Mouse (Mus musculus): ENCODE measurements at regions not wholly inside any gene's neighbourhood (a gene's known extent, or its start where the extent isn't known, plus 50 kb on each side); places are given as distances from the start of the nearest gene placed in this dataset.

DNA sequence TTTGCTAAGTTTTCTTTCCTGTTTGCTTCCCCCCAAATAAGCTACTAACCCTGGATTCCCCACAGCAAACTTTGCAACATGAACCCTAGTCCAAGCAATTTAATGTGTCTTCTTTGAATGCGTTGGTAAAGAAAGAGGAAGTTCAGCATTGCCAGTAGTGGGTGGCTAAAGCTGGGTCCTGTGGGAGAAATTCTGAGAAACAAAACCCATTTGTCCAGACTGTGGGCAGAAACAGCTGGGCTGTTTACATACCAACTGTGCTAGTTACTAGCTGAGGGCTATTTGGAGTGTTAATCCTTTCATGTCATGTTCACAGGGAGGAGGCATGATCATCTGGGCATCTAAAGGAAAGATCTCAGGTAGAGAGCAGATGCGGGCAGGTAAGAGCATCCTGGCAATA lies 51.8 kb upstream of the 1190002N15Rik start:
- no peak for DNase-seq

DNA sequence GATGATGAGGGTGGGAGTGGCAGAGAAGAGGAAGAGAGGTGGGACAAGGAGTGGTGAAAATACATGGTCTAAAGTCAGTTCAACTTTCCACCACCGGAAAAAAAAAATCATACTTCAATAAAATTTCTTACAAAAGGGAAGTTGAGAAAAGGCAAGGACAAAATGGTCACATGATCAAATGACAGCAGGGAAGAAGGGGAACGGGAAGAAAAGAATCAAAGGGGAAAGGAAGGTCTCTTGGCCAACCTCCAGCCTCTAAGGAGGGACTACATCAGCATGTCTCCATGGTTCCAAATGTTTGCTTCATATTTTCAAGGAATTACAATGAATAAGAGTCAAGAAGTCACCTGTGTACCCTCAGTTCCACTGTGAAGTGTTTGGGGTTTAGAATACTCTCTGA lies 64.7 kb upstream of the Slc9a9 start:
- DNase-seq: no peak

DNA sequence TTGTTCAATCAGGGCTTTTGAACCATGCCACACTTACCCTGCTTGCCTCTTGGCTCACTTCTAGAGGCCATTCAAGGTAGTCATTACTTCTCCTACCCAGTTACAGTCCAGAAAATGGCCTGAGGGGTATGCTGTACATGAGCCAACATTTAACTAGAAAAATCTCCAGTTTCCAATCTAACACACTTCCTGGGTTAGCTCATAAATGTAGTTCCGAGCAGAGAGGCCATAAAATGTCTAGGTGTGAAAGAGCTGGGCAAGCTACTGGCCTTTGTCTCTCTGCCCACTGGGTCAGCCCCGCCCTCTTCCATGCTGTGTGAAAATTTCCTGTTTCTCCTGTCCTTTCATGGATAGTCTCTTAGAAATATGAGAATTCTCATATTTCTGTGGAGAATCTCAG lies 63.3 kb upstream of the Slc9a9 start:
- peak; percentile 35 for DNase-seq

DNA sequence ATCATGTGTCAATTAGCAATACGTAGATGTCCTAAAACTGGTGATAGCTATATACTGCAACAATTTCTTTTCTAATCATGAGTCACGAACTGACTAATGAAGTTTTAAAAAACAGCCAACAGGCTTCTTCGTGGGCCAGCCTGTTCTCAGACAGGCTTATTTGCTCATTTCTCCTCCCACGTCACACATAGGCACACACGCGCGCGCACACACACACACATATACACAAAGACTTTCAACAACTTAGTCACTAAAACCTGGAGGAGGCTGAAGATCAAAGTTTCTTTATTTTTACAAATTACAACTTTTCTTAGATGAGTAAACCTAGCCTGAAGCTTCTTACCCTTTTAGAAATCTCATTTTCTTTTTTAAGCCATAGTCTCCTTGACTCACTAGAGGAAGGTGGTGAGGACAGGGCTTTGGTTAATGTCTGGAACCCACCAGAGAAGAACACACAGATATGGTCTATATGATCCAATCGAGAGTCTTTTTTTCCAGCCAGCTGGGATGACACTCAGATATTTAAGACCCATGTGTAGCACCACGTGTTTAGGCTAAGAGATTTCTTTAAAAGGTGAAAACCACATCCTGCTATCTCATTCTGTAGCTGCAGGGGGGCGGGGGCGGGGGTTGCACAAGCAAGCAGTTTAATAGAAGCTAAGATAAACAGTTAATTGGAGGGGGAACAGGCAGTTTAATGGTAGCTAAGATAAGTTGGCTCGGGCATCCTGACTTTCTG lies 62.5 kb upstream of the Slc9a9 start:
- DNase-seq: no peak

DNA sequence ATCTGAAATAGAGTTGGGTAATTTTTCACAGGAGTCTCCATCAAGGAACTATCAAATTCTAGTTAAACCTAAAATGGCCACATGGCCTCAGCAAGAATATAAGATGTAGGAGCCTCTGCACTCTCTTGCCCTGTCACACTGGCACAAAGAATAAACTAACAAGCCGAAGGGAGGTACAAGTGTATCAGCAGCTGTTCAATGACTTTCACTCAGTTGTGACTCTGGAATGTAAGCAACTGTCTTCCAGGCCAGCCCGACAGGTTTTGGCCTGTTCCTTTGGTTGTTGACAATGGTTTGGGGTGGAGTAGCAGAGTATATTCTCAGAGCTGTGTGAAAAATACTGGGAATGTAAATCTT lies 62.0 kb upstream of the Slc9a9 start:
- DNase-seq: no peak

DNA sequence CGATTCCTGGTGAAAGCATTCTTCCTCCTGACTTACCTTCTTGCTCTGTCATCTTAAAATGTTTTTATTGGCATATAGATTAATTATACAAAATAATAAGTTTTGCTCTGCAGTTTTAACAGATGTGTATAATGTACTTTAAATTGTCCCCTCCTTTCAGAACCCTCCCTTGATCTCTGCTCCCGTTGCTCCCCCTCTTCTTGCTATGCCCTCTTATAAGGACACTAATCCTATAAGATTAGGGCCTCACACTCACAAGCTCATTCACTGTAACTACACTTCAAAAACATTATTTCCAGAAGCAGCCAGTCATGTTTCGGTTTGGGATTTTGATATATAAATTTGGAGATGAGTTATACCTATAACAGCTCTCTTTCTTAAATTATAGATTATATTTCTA lies 59.6 kb upstream of the Slc9a9 start:
- DNase-seq: no peak

DNA sequence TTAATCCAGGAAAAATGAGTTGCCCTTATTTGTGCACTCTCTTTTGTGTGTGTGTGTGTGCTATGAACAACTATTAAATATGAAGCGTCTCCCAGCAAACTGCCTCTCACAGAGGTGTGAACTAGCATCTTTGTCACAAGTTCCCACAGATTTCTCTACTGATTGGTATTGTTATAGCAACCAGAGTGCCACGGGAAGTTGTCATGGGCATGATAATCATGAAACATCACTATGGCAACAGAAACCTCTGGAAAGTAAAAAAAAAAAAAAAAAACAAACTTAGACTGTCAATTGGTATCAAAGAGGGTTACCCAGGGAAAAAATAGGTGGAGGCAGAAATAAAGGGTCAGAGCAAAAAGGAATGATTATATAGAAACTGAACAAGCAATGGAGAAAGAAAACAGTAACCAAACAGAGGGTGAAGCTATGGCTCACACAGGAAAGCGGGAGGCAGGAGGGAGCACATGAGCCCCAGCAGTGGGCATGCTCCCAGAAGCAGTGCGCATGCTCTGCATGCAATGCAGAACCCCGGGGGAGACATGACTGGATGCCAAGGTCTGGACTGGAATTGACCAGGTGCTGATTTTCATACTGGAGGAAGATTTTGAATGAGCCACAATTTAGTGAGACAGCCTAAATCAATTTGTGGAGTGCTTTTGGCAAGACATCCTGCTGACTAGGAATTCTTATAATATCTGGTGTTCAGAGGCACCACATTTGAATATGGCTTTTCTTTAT lies 58.9 kb upstream of the Slc9a9 start:
- DNase-seq: peak; percentile 15

DNA sequence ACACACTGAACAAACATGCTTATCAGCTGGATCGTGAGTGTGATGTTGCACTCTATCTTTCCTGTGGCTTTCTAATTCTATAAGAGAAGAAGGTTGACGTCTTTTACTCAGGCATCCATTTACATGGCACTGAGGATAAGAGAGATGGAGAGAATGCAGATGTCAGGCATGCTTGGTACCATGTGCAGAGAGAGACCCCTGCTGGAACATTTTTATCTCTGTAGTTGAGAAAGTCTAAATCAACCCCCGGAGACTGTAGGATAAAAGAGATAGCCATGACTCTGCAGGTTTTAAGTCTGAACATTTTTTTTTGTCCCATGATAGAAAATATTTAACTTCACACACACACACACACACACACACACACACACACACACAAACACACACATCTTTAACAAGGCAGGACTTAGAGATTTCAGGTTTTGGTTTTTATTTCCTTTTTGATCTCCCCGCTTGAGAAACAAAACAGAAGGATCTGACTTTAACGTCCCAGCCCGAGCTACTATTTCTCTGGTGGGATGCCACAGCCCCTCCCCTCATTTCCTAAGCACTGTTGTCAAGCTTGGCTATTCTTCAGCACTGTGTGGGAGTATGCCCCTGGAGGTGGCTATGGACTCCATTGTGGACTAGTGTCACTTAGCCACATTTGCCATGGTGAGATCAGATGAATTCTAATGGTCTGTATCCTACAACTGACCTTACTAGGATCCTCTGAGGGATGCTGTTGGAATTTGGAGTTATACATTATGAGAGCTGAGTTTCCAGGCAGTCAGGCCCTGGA lies 55.6 kb upstream of the Slc9a9 start:
- DNase-seq: peak; percentile 42

DNA sequence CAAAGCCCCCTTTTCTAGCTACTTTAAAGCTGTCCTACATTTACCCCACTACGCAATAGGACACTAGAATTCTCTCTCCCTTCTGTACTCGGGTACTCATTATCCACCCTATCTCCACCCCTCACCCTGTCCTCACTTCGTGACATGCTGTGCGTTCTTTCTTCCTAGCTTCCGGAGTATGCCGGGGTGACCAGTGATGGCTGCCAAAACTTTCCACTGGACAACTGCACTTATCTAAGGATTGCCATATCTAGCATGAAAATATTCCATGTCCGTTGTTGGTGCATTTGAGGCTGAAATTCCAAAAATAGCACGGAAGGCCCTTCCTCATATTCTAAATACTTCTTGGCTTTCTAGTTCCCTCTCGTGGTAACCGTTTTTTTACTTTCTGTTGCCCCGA lies 54.5 kb upstream of the Slc9a9 start:
- no peak for DNase-seq

DNA sequence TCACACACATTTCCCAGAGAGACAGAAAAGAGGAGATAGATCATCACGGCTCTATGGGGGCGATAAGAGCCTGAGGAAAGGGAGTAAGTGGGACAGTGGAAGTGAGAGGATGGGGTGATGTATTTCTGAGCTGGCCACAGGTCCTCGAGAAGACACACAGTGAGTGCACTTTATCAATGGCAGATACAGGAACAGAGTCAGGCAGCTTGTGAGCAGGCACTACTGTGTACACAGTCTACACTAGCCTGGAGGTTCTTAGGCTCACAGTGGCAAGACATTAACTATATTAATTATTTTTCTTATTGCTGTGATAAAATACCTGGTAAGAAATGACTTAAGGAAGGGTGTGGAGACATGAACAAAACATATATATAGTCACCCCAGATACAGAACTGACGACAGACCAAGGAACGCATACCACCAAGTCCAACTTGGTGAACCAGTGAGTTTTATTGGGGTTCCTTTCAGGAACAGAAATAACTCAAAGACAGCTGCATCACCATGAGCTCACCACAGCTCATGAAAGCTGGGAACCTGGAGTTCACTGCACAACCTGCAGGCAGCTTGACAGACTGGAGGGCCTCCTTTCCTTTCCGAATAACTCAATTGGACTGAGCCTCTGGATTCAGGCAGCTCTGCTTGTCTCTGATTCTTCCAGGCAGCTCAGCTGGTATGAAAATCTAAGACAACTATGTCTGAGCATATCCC lies 51.5 kb upstream of the Slc9a9 start:
- DNase-seq: no peak
